Mouse (Mus musculus): ENCODE data around the gene Tgoln1. TPM values are rescaled to one million over a fixed set of nuclear protein-coding genes. Genes with fewer than 3 reads are reported as not detected.

The Tgoln1 gene
- polyA plus RNA-seq, 1 experiment from 2014 or later, result 44.1 TPM

DNA sequence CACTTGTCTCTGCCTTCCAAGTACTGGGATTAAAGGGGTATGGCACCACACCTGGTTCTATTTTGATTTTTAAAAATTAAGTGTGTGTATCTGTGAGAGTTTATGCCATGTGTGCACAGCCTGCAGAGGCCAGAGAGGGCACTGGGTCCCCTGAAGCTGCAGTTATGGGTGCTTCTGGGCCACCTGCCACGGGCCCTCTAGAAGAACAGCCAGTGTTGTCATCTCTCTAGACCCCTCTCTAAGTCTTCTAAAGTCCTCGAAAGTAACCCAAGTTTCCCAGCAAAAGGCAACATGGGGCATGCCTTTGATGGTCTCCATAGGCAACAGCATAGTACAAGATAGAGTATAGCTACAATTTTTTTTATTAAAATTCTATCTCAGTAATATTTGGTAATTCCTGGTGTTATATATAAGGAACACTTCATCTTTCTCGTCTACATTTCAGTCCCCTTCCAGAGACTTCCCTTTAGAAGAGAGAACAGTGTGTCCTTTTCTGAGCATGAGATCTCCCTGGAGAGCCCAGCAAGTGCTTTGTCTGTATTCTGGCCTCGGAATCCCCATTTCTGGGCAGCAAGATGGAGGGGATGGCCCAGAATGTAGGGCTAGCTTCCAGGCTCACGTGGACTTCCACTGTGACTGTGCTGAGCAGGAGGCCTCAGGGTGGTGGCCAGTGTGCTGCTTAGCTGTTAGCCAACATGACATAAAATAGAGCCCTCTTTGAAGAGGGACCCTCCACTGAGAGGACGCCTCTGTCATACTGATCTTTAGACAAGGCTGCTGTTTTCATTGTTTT is 23.6 kb downstream of the Tgoln1 start:
- Histone ChIP-seq H3K9me3 (ENCODE audit: control insufficient read depth, low read length) (no peaks in the 10 kb centered on the region), H3K9ac (ENCODE audit: low read length) (no peak overlapping the region), H3K27me3 (ENCODE audit: control insufficient read depth, insufficient read depth, low read length) (no peaks in the 10 kb centered on the region), H3K4me1 (ENCODE audit: control insufficient read depth, insufficient read depth, low read length) (no peaks in the 10 kb centered on the region), H3K36me3 (ENCODE audit: control insufficient read depth, insufficient read depth, low read length) (no peaks in the 10 kb centered on the region), H3K4me3 (ENCODE audit: low read depth, low read length) (no peak overlapping the region), H3K4me2 (ENCODE audit: low read depth) (no peak overlapping the region), H3K27ac (ENCODE audit: low read depth, low read length) (no peak overlapping the region)
- no peak for DNase-seq (ENCODE audit: low spot score)
- WGBS, result 78% methylated on average over 6 of the region's 6 CpGs
- no peak for ATAC-seq (ENCODE audit: insufficient read depth, low FRiP score, low TSS enrichment)

DNA sequence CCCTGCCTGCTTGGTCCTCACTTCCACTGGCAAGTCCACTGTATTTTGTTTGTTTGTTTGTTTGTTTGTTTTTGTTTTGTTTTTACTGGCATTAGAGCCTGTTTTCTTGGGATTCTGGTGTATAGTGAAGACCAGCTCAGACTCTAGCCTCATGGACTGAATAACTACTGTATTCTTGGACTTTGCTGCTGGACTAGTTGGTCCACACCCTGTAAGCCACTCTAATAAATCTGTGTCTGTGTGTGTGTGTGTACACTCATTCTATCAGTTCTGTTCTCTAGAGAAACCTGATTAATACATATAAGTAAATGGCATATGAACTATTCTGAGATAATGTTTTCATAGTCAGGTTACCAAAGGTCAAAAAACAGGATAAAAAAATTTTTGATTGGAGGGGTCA is 26.7 kb downstream of the Tgoln1 start:
- no peaks in the 10 kb centered on the region for H3K36me3 ChIP-seq (ENCODE audit: control insufficient read depth, insufficient read depth, low read length)
- no peak overlapping the region for H3K9ac ChIP-seq (ENCODE audit: low read length)
- no peaks in the 10 kb centered on the region for H3K9me3 ChIP-seq (ENCODE audit: control insufficient read depth, low read length)
- no peak overlapping the region for H3K27ac ChIP-seq (ENCODE audit: low read depth, low read length)
- no peak overlapping the region for H3K4me2 ChIP-seq (ENCODE audit: low read depth)
- DNase-seq (ENCODE audit: low spot score), result no peak
- no peak for ATAC-seq (ENCODE audit: insufficient read depth, low FRiP score, low TSS enrichment)
- no peak overlapping the region for H3K4me3 ChIP-seq (ENCODE audit: low read depth, low read length)
- no peaks in the 10 kb centered on the region for H3K27me3 ChIP-seq (ENCODE audit: control insufficient read depth, insufficient read depth, low read length)
- no peaks in the 10 kb centered on the region for H3K4me1 ChIP-seq (ENCODE audit: control insufficient read depth, insufficient read depth, low read length)

GRCm38 (mm10) chr6:72588307-72588706 is 28.5 kb downstream of the Tgoln1 start:
- no peaks in the 10 kb centered on the region for H3K27me3 ChIP-seq (ENCODE audit: control insufficient read depth, insufficient read depth, low read length)
- H3K27ac ChIP-seq (ENCODE audit: low read depth, low read length), result no peak overlapping the region
- no peaks in the 10 kb centered on the region for H3K36me3 ChIP-seq (ENCODE audit: control insufficient read depth, insufficient read depth, low read length)
- no peak for DNase-seq (ENCODE audit: low spot score)
- H3K9ac ChIP-seq (ENCODE audit: low read length), result no peak overlapping the region
- ATAC-seq (ENCODE audit: insufficient read depth, low FRiP score, low TSS enrichment), result no peak
- no peak overlapping the region for H3K4me3 ChIP-seq (ENCODE audit: low read depth, low read length)
- H3K4me1 ChIP-seq (ENCODE audit: control insufficient read depth, insufficient read depth, low read length), result no peaks in the 10 kb centered on the region
- no peaks in the 10 kb centered on the region for H3K9me3 ChIP-seq (ENCODE audit: control insufficient read depth, low read length)
- H3K4me2 ChIP-seq (ENCODE audit: low read depth), result no peak overlapping the region

GRCm38 (mm10) chr6:72586701-72587100 is 30.1 kb downstream of the Tgoln1 start:
- no peaks in the 10 kb centered on the region for H3K27me3 ChIP-seq (ENCODE audit: control insufficient read depth, insufficient read depth, low read length)
- WGBS, result 68% methylated on average over 3 of the region's 3 CpGs
- no peak overlapping the region for H3K27ac ChIP-seq (ENCODE audit: low read depth, low read length)
- no peaks in the 10 kb centered on the region for H3K9me3 ChIP-seq (ENCODE audit: control insufficient read depth, low read length)
- H3K9ac ChIP-seq (ENCODE audit: low read length), result no peak overlapping the region
- H3K4me1 ChIP-seq (ENCODE audit: control insufficient read depth, insufficient read depth, low read length), result no peaks in the 10 kb centered on the region
- H3K4me2 ChIP-seq (ENCODE audit: low read depth), result no peak overlapping the region
- ATAC-seq (ENCODE audit: insufficient read depth, low FRiP score, low TSS enrichment) (no peak), DNase-seq (ENCODE audit: low spot score) (no peak)
- H3K4me3 ChIP-seq (ENCODE audit: low read depth, low read length), result no peak overlapping the region
- H3K36me3 ChIP-seq (ENCODE audit: control insufficient read depth, insufficient read depth, low read length), result no peaks in the 10 kb centered on the region

DNA sequence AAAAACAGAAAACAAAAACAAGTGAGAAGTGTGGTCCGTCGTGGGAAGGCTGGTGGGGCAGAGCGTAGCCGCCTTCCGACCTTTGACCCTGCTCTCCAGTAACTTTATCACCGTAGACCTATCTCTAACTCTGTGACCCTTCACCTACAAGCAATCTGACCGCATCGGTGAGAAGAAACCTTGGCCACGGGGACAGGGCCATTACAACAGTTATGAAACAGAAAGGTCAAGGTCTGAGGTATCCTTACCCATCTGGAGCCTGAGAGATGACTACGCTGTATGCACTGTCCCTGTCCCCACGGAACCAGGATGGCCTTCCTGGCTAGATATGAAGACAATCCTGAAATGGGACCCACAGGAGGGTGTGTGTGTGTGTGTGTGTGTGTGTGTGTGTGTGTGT is 32.6 kb downstream of the Tgoln1 start:
- Histone ChIP-seq H3K4me2 (ENCODE audit: low read depth) (no peak overlapping the region), H3K27me3 (ENCODE audit: control insufficient read depth, insufficient read depth, low read length) (no peaks in the 10 kb centered on the region), H3K4me3 (ENCODE audit: low read depth, low read length) (no peak overlapping the region), H3K27ac (ENCODE audit: low read depth, low read length) (no peak overlapping the region), H3K9ac (ENCODE audit: low read length) (no peak overlapping the region), H3K4me1 (ENCODE audit: control insufficient read depth, insufficient read depth, low read length) (no peaks in the 10 kb centered on the region), H3K36me3 (ENCODE audit: control insufficient read depth, insufficient read depth, low read length) (no peaks in the 10 kb centered on the region), H3K9me3 (ENCODE audit: control insufficient read depth, low read length) (no peaks in the 10 kb centered on the region)
- 84% methylated on average over 11 of the region's 11 CpGs for WGBS
- no peak for DNase-seq (ENCODE audit: low spot score)
- no peak for ATAC-seq (ENCODE audit: insufficient read depth, low FRiP score, low TSS enrichment)

GRCm38 (mm10) chr6:72583211-72583839 is 33.5 kb downstream of the Tgoln1 start:
- no peaks in the 10 kb centered on the region for H3K9me3 ChIP-seq (ENCODE audit: control insufficient read depth, low read length)
- no peak overlapping the region for H3K27ac ChIP-seq (ENCODE audit: low read depth, low read length)
- 89% methylated on average over 4 of the region's 4 CpGs for WGBS
- H3K27me3 ChIP-seq (ENCODE audit: control insufficient read depth, insufficient read depth, low read length), result no peaks in the 10 kb centered on the region
- H3K36me3 ChIP-seq (ENCODE audit: control insufficient read depth, insufficient read depth, low read length), result no peaks in the 10 kb centered on the region
- no peak overlapping the region for H3K4me2 ChIP-seq (ENCODE audit: low read depth)
- no peak overlapping the region for H3K9ac ChIP-seq (ENCODE audit: low read length)
- DNase-seq (ENCODE audit: low spot score), result no peak
- H3K4me3 ChIP-seq (ENCODE audit: low read depth, low read length), result no peak overlapping the region
- H3K4me1 ChIP-seq (ENCODE audit: control insufficient read depth, insufficient read depth, low read length), result no peaks in the 10 kb centered on the region
- no peak for ATAC-seq (ENCODE audit: insufficient read depth, low FRiP score, low TSS enrichment)

- H3K4me3 ChIP-seq (ENCODE audit: low read depth, low read length), result no peak overlapping the region
- H3K27me3 ChIP-seq (ENCODE audit: control insufficient read depth, insufficient read depth, low read length), result no peaks in the 10 kb centered on the region
- no peak for ATAC-seq (ENCODE audit: insufficient read depth, low FRiP score, low TSS enrichment)
- DNase-seq (ENCODE audit: low spot score), result no peak
- WGBS, result 81% methylated on average over 11 of the region's 11 CpGs
- H3K9ac ChIP-seq (ENCODE audit: low read length), result no peak overlapping the region
- no peaks in the 10 kb centered on the region for H3K9me3 ChIP-seq (ENCODE audit: control insufficient read depth, low read length)
- H3K4me2 ChIP-seq (ENCODE audit: low read depth), result no peak overlapping the region
- H3K4me1 ChIP-seq (ENCODE audit: control insufficient read depth, insufficient read depth, low read length), result no peaks in the 10 kb centered on the region
- H3K36me3 ChIP-seq (ENCODE audit: control insufficient read depth, insufficient read depth, low read length), result no peaks in the 10 kb centered on the region
- H3K27ac ChIP-seq (ENCODE audit: low read depth, low read length), result no peak overlapping the region
Observed at GRCm38 (mm10) chr6:72581625-72582382, 35.0 kb downstream of the Tgoln1 start.

DNA sequence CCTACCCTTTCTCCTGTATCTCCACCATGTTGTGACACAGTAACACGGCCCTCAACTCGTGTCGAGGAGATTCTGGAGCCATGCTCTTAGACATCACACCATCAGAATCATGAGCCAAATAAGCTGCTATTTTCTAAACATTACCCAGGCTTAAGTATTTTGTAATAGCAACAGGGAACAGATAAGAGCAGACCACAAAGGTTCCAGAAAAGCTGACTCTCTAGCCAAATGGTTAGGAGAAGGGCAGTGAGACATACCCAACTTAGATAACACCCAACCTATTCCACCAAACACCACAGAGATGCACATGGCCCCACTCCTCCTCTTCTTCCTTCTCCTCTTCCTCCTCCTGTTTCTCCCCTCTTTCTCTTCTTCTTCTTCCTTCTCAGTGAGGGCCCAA is 40.8 kb downstream of the Tgoln1 start:
- Histone ChIP-seq H3K4me3 (ENCODE audit: low read depth, low read length) (no peak overlapping the region), H3K9me3 (ENCODE audit: control insufficient read depth, low read length) (no peaks in the 10 kb centered on the region), H3K27me3 (ENCODE audit: control insufficient read depth, insufficient read depth, low read length) (no peaks in the 10 kb centered on the region), H3K4me2 (ENCODE audit: low read depth) (no peak overlapping the region), H3K36me3 (ENCODE audit: control insufficient read depth, insufficient read depth, low read length) (no peaks in the 10 kb centered on the region), H3K9ac (ENCODE audit: low read length) (no peak overlapping the region; the same call in 1 of the 2 replicates), H3K27ac (ENCODE audit: low read depth, low read length) (no peak overlapping the region), H3K4me1 (ENCODE audit: control insufficient read depth, insufficient read depth, low read length) (no peaks in the 10 kb centered on the region)
- WGBS, result 91% methylated on average over 3 of the region's 3 CpGs
- DNase-seq (ENCODE audit: low spot score), result no peak
- no peak for ATAC-seq (ENCODE audit: insufficient read depth, low FRiP score, low TSS enrichment)
